Mouse (Mus musculus) ES-E14 (cell line): ENCODE data around the gene Wdr83.

Source experiments
- CHD2 ChIP-seq: IDR thresholded peaks from 2 replicates; pipeline ENCODE4 v1.6.1; 2014; ENCODE audit warnings: mild to moderate bottlenecking, low read depth, low read length, inconsistent platforms
- MAFK ChIP-seq: IDR thresholded peaks from 2 replicates; pipeline ENCODE4 v1.6.1; 2014; ENCODE audit warnings: mild to moderate bottlenecking, low read depth, low read length, inconsistent platforms; ENCODE audit not compliant: insufficient read depth
- ZC3H11A ChIP-seq: IDR thresholded peaks from 2 replicates; pipeline ENCODE4 v1.6.1; 2012; ENCODE audit warnings: low read depth, mild to moderate bottlenecking, inconsistent platforms, low read length, borderline replicate concordance
- ZNF384 ChIP-seq: IDR thresholded peaks from 2 replicates; pipeline ENCODE4 v1.6.1; 2012; ENCODE audit warnings: low read depth, low read length, inconsistent platforms

DNA sequence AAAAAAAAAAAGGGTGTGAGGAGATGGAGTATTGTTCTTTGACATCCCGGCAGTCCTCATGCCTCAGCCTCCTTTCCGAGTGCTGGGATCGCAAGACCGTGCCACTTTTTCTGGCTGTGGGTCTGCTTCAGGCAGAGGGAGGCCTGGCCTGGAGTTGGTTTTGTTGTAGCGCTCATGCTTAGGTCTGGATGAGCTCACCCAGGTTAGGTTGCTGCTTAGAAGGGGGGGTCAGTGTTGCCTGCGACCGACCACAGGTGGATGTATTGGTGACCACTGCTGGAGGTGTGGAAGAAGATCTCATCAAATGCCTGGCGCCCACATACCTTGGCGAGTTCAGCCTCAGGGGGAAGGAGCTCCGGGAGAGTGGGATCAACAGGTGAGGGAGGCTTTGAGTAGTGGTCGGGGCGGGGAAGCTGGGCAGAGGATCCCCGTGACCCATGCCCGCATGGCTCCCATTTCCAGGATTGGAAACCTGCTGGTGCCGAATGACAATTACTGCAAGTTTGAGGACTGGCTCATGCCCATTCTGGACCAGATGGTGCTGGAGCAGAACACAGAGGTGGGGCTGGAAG lies 8.0 kb downstream of the Wdr83 start:
- TF ChIP-seq ZC3H11A (no peak), ZNF384 (no peak), MAFK (no peak), CHD2 (no peak)
